Mouse (Mus musculus) liver, adult (tissue): ENCODE measurements around the gene Map3k3.
A peak's percentile ranks its signal among the peaks of the same experiment; 100 is the strongest.

Experiments
- GATA4 ChIP-seq: IDR thresholded peaks from 2 replicates; pipeline ENCODE4 v1.6.1; 2014; ENCODE audit warnings: mild to moderate bottlenecking, low read length; ENCODE audit not compliant: insufficient replicate concordance

Gene Map3k3

GRCm38 (mm10) chr11:106063756-106064155 lies 20.7 kb upstream of the Map3k3 start:
- no peak for TF ChIP-seq GATA4

GRCm38 (mm10) chr11:106065073-106065922 lies 19.1 kb upstream of the Map3k3 start:
- no peak for TF ChIP-seq GATA4

- TF ChIP-seq GATA4, result no peak
Measured at GRCm38 (mm10) chr11:106065923-106066571, 18.4 kb upstream of the Map3k3 start, which contains the start of gene Taco1. Gene Taco1, plus strand, starts transcription at chr11:106066061.

GRCm38 (mm10) chr11:106073774-106074173 lies 10.6 kb upstream of the Map3k3 start:
- no peak for TF ChIP-seq GATA4

- no peak for TF ChIP-seq GATA4
Measured at GRCm38 (mm10) chr11:106076321-106076720, 8.1 kb upstream of the Map3k3 start.

- TF ChIP-seq GATA4, result no peak
Measured at GRCm38 (mm10) chr11:106084911-106085561, 623 bp downstream of the Map3k3 start.

- peak; percentile 60; the same call in 1 of the 2 replicates for TF ChIP-seq GATA4
Measured at GRCm38 (mm10) chr11:106098223-106098622, 13.8 kb downstream of the Map3k3 start.

GRCm38 (mm10) chr11:106102866-106103265 lies 18.5 kb downstream of the Map3k3 start:
- no peak for TF ChIP-seq GATA4

- TF ChIP-seq GATA4, result no peak
Measured at GRCm38 (mm10) chr11:106106047-106106587, 21.7 kb downstream of the Map3k3 start.

GRCm38 (mm10) chr11:106111688-106112087 lies 27.3 kb downstream of the Map3k3 start:
- no peak for TF ChIP-seq GATA4

- no peak for TF ChIP-seq GATA4
Measured at GRCm38 (mm10) chr11:106122221-106122620, 37.8 kb downstream of the Map3k3 start.

- TF ChIP-seq GATA4, result peak; percentile 80; the same call in 1 of the 2 replicates
Measured at GRCm38 (mm10) chr11:106122736-106123135, 38.3 kb downstream of the Map3k3 start.

GRCm38 (mm10) chr11:106124784-106125183 lies 40.4 kb downstream of the Map3k3 start:
- no peak for TF ChIP-seq GATA4

- TF ChIP-seq GATA4, result no peak
Measured at GRCm38 (mm10) chr11:106125827-106126226, 41.4 kb downstream of the Map3k3 start.

- TF ChIP-seq GATA4, result no peak
Measured at GRCm38 (mm10) chr11:106129477-106129876, 45.1 kb downstream of the Map3k3 start.
